In genomic region chr3:108085281-108085720, GRCm38 (mm10) we compare ENCODE assay signal across 8 mouse cellular contexts. TPM values are rescaled to one million over a fixed set of nuclear protein-coding genes. Genes with fewer than 3 reads are reported as not detected.
A peak's percentile ranks its signal among the peaks of the same experiment; 100 is the strongest.
DNase-seq lines count a peak whose midpoint lies in the region; ATAC-seq and TF ChIP-seq lines count a peak whose summit lies in the region.

No protein-coding gene starts in this region.

- TF ChIP-seq RAD21 in MEL (IDR thresholded peaks at IDR 0.05; ENCODE audit: low read depth, low read length): no peak

- peak overlapping the region; percentile 92 for H3K9ac ChIP-seq in MEL (ENCODE audit: control insufficient read depth, low read depth, low read length, poor library complexity, severe bottlenecking)
- H3K9ac ChIP-seq in forebrain, embryonic 16.5 days (replicated peaks; ENCODE audit: low read depth, low read length): peak overlapping the region; percentile 69
- H3K9ac ChIP-seq in neural tube, embryonic 14.5 days (replicated peaks; ENCODE audit: low read depth, low read length): peak overlapping the region; percentile 59

- peaks cover 12 to 34% of the 10 kb centered on the region in 2 experiments for H3K4me1 ChIP-seq in MEL (ENCODE audit: control insufficient read depth in 1 of 2, insufficient read depth in 2 of 2, low read length in 2 of 2)
- H3K4me1 ChIP-seq in forebrain, embryonic 16.5 days (replicated peaks; ENCODE audit: control insufficient read depth, insufficient read depth, low read length): peaks cover 43% of the 10 kb centered on the region
- peaks cover 32% of the 10 kb centered on the region for H3K4me1 ChIP-seq in neural tube, embryonic 14.5 days (ENCODE audit: control insufficient read depth, insufficient read depth, low read length)

- TF ChIP-seq CTCF in MEL (IDR thresholded peaks at IDR 0.05 in 2 of 3, conservative IDR thresholded peaks at IDR 0.05 in 1 of 3; ENCODE audit: control insufficient read depth in 1 of 3, insufficient read depth in 1 of 3, low read depth in 2 of 3, low read length in 3 of 3, poor library complexity in 1 of 3, severe bottlenecking in 1 of 3): no peak

- peak in 1 of 2 experiments; percentile 45; a peak in 1 of 4 replicates for TF ChIP-seq POLR2A in MEL (IDR thresholded peaks at IDR 0.05; ENCODE audit: control insufficient read depth in 1 of 2, insufficient read depth in 1 of 2, low read depth in 1 of 2, low read length in 2 of 2, poor library complexity in 1 of 2)

- DNase-seq in MEL (ENCODE audit: low read depth, low spot score): peak; percentile 93
- peak; percentile 95 to 98 for DNase-seq in cerebellum, adult 18-20 months
- DNase-seq in heart, postnatal 36 days: peak; percentile 91 to 92
- DNase-seq in layer of hippocampus, adult 18-20 months (ENCODE audit: low spot score in 2 of 2): peak; percentile 86 to 91
- DNase-seq in lung, adult 18-20 months: peak; percentile 93 to 96
- peak; percentile 96 for DNase-seq in testis, postnatal 10 days (ENCODE audit: low spot score)

- peak; percentile 90 for ATAC-seq in forebrain, embryonic 16.5 days
- ATAC-seq in neural tube, embryonic 14.5 days (ENCODE audit: low read depth): peak; percentile 92

- H3K27me3 ChIP-seq in MEL (ENCODE audit: control insufficient read depth in 1 of 2, insufficient read depth in 2 of 2, low read length in 2 of 2): no peaks in the 10 kb centered on the region
- no peaks in the 10 kb centered on the region for H3K27me3 ChIP-seq in forebrain, embryonic 16.5 days (replicated peaks; ENCODE audit: control insufficient read depth, insufficient read depth, low read length)
- H3K27me3 ChIP-seq in neural tube, embryonic 14.5 days (ENCODE audit: control insufficient read depth, insufficient read depth, low read length): no peaks in the 10 kb centered on the region

- peak overlapping the region; percentile 71 for H3K27ac ChIP-seq in MEL (ENCODE audit: control insufficient read depth, low read depth, low read length)
- peak overlapping the region; percentile 57 for H3K27ac ChIP-seq in forebrain, embryonic 16.5 days (ENCODE audit: low read length)
- H3K27ac ChIP-seq in neural tube, embryonic 14.5 days (ENCODE audit: low read depth, low read length): peak overlapping the region; percentile 79

- WGBS in forebrain, embryonic 16.5 days: 0% methylated on average over 14 of the region's 14 CpGs
- 0% methylated on average over 13 of the region's 14 CpGs for WGBS in neural tube, embryonic 14.5 days

- intact Hi-C loops in heart, postnatal 36 days (cut with DNase I): loop anchor here (5.0 kb wide), 1 partner anchor 117 kb away; the partner anchor contains the start of gene Cyb561d1

- peaks cover 53% of the 10 kb centered on the region for H3K79me2 ChIP-seq in MEL (ENCODE audit: control insufficient read depth, insufficient read depth, low read length, poor library complexity)

- H3K4me2 ChIP-seq in forebrain, embryonic 16.5 days (ENCODE audit: low read length): peak overlapping the region; percentile 100
- peak overlapping the region; percentile 99 for H3K4me2 ChIP-seq in neural tube, embryonic 14.5 days (ENCODE audit: low read depth, low read length)

- H3K9me3 ChIP-seq in MEL (replicated peaks; ENCODE audit: insufficient read depth, low read length): no peaks in the 10 kb centered on the region
- no peaks in the 10 kb centered on the region for H3K9me3 ChIP-seq in forebrain, embryonic 16.5 days (ENCODE audit: control insufficient read depth, low read length)
- H3K9me3 ChIP-seq in neural tube, embryonic 14.5 days (ENCODE audit: control insufficient read depth, low read length): no peaks in the 10 kb centered on the region

- peak overlapping the region; percentile 81 to 89 for H3K4me3 ChIP-seq in MEL (ENCODE audit: control insufficient read depth in 1 of 2, insufficient read depth in 1 of 2, low read depth in 2 of 2, low read length in 2 of 2)
- peak overlapping the region; percentile 62 for H3K4me3 ChIP-seq in forebrain, embryonic 16.5 days (replicated peaks; ENCODE audit: low read length)
- peak overlapping the region; percentile 55 for H3K4me3 ChIP-seq in neural tube, embryonic 14.5 days (ENCODE audit: low read depth, low read length)

- TF ChIP-seq EP300 in MEL (IDR thresholded peaks at IDR 0.05; ENCODE audit: low read depth in 1 of 2, low read length in 2 of 2): no peak

- peaks cover 0 to 34% of the 10 kb centered on the region in 2 experiments; a peak in 2 of 4 replicates for H3K36me3 ChIP-seq in MEL (ENCODE audit: control insufficient read depth in 1 of 2, insufficient read depth in 2 of 2, low read length in 2 of 2)
- H3K36me3 ChIP-seq in forebrain, embryonic 16.5 days (ENCODE audit: control insufficient read depth, insufficient read depth): no peaks in the 10 kb centered on the region
- no peaks in the 10 kb centered on the region for H3K36me3 ChIP-seq in neural tube, embryonic 14.5 days (ENCODE audit: control insufficient read depth, insufficient read depth, low read length)

TF ChIP-seq in MEL, 35 proteins besides CTCF, POLR2A, EP300 and RAD21:
- TF ChIP-seq ETS1 (IDR thresholded peaks at IDR 0.05; ENCODE audit: low read depth, low read length) (no peak), SIN3A (IDR thresholded peaks at IDR 0.05; ENCODE audit: low read length) (peak; percentile 86), MYC (IDR thresholded peaks at IDR 0.05; ENCODE audit: low read depth, low read length) (0 out of 2 replicates have a peak, but pooled peaks have one; percentile 19), MXI1 (IDR thresholded peaks at IDR 0.05; ENCODE audit: low read depth, low read length) (peak; percentile 60; the same call in 1 of the 2 replicates), ELF1 (IDR thresholded peaks at IDR 0.05; ENCODE audit: low read depth, low read length) (peak; percentile 94), MAZ (IDR thresholded peaks at IDR 0.05; ENCODE audit: low read depth, low read length) (peak; percentile 26; the same call in 1 of the 2 replicates), HCFC1 (IDR thresholded peaks at IDR 0.05; ENCODE audit: low read depth, low read length) (peak; percentile 61; the same call in 1 of the 2 replicates), MAX (IDR thresholded peaks at IDR 0.05; ENCODE audit: low read length) (no peak)
TF ChIP-seq in MEL: peak in this region for 6.

RNA-seq across cellular contexts. Expression of gene Ampd2, which starts 1.1 kb away (rescaled TPM):
- 54.9 and 69.1 TPM in 2 replicates for total RNA-seq in MEL (2012; rRNA removed)
- polyA plus RNA-seq in MEL (2012; ENCODE audit: insufficient read depth in 1 of 2, insufficient read length in 2 of 2, low read depth in 1 of 2, low replicate concordance in 2 of 2, missing spikeins in 1 of 2): 100 to 1,000 TPM in 1 of 2 experiments, not detected in 1; 201 TPM
- 55.7 and 64.3 TPM in 2 replicates for polyA plus RNA-seq in forebrain, embryonic 16.5 days (2015; fragmentation: Nextera tagmentation; extraction: Ambion mirVana)
- 1 to 10 TPM; 4.6 to 5.1 TPM for total RNA-seq in heart, postnatal 36 days (2021)
- 10 to 100 TPM; 68.7 to 73.6 TPM for total RNA-seq in layer of hippocampus, adult 18-20 months (2021)
- 51.7 and 53.5 TPM in 2 replicates for polyA plus RNA-seq in neural tube, embryonic 14.5 days (2014; fragmentation: Nextera tagmentation; extraction: Ambion mirVana)

RNA-seq across cellular contexts. Expression of gene Gnat2, which starts 7.3 kb away (rescaled TPM):
- 4.7 and 6.4 TPM in 2 replicates for total RNA-seq in MEL (2012; rRNA removed)
- 10 to 100 TPM in 1 of 2 experiments, not detected in 1; 12.4 TPM for polyA plus RNA-seq in MEL (2012; ENCODE audit: insufficient read depth in 1 of 2, insufficient read length in 2 of 2, low read depth in 1 of 2, low replicate concordance in 2 of 2, missing spikeins in 1 of 2)
- 0.13 and 0.31 TPM in 2 replicates for polyA plus RNA-seq in forebrain, embryonic 16.5 days (2015; fragmentation: Nextera tagmentation; extraction: Ambion mirVana)
- not detected for total RNA-seq in heart, postnatal 36 days (2021)
- not detected for total RNA-seq in layer of hippocampus, adult 18-20 months (2021)
- polyA plus RNA-seq in neural tube, embryonic 14.5 days (2014; fragmentation: Nextera tagmentation; extraction: Ambion mirVana): 0.24 TPM in 1 of 2 replicates, not detected in the other

RNA-seq across cellular contexts. Expression of gene Gstm4, which starts 40.6 kb away (rescaled TPM):
- 1.3 and 1.4 TPM in 2 replicates for total RNA-seq in MEL (2012; rRNA removed)
- 1 to 10 TPM in 1 of 2 experiments, not detected in 1; 7.4 TPM for polyA plus RNA-seq in MEL (2012; ENCODE audit: insufficient read depth in 1 of 2, insufficient read length in 2 of 2, low read depth in 1 of 2, low replicate concordance in 2 of 2, missing spikeins in 1 of 2)
- 15.2 and 15.9 TPM in 2 replicates for polyA plus RNA-seq in forebrain, embryonic 16.5 days (2015; fragmentation: Nextera tagmentation; extraction: Ambion mirVana)
- total RNA-seq in heart, postnatal 36 days (2021): 10 to 100 TPM; 12.3 to 13.3 TPM
- 10 to 100 TPM; 12.3 to 13.2 TPM for total RNA-seq in layer of hippocampus, adult 18-20 months (2021)
- 17.7 and 18.6 TPM in 2 replicates for polyA plus RNA-seq in neural tube, embryonic 14.5 days (2014; fragmentation: Nextera tagmentation; extraction: Ambion mirVana)

Comparison
In these comparisons a context has a peak if more than half of its experiments do, and no peak if none do; other contexts are left out.
1. Peak in every context shown above with its lines: DNase-seq, ATAC-seq, H3K4me3 ChIP-seq and H3K27ac ChIP-seq.